8 mouse cellular contexts compared by ENCODE assay signal in genomic region chr6:10969841-10970536, GRCm38 (mm10).
DNase-seq lines count a peak whose midpoint lies in the region; ATAC-seq and TF ChIP-seq lines count a peak whose summit lies in the region.

No protein-coding gene starts in this region.

- no peak for TF ChIP-seq POLR2A in ES-Bruce4 (IDR thresholded peaks at IDR 0.05; ENCODE audit: insufficient read depth, low read length)

- no peaks in the 10 kb centered on the region for H3K36me3 ChIP-seq in ES-Bruce4 (ENCODE audit: control insufficient read depth, insufficient read depth, low read length, poor library complexity, severe bottlenecking)
- no peaks in the 10 kb centered on the region for H3K36me3 ChIP-seq in kidney, embryonic 16.5 days (ENCODE audit: insufficient read depth, low read length)

- intact Hi-C loops in heart, postnatal 14 days (cut with DNase I) = no loop called here

- no peak overlapping the region for H3K9ac ChIP-seq in ES-Bruce4 (ENCODE audit: low read depth, poor library complexity, severe bottlenecking)
- H3K9ac ChIP-seq in kidney, embryonic 16.5 days (replicated peaks; ENCODE audit: low read length) = no peak overlapping the region

- no peaks in the 10 kb centered on the region for H3K9me3 ChIP-seq in ES-Bruce4 (replicated peaks; ENCODE audit: control insufficient read depth, insufficient read depth, low read length, poor library complexity, severe bottlenecking)
- H3K9me3 ChIP-seq in kidney, embryonic 16.5 days (ENCODE audit: low read length) = no peaks in the 10 kb centered on the region

- no peaks in the 10 kb centered on the region for H3K27me3 ChIP-seq in ES-Bruce4 (ENCODE audit: control insufficient read depth, insufficient read depth, low read length, poor library complexity, severe bottlenecking)
- no peaks in the 10 kb centered on the region for H3K27me3 ChIP-seq in kidney, embryonic 16.5 days (ENCODE audit: insufficient read depth, low read length)

- peaks cover 3% of the 10 kb centered on the region for H3K4me1 ChIP-seq in ES-Bruce4 (ENCODE audit: control insufficient read depth, insufficient read depth, low read length)
- no peaks in the 10 kb centered on the region for H3K4me1 ChIP-seq in kidney, embryonic 16.5 days (ENCODE audit: insufficient read depth, low read length)

- no peak overlapping the region for H3K27ac ChIP-seq in ES-Bruce4 (ENCODE audit: insufficient read depth, low read length)
- no peak overlapping the region for H3K27ac ChIP-seq in kidney, embryonic 16.5 days (ENCODE audit: low read length)

- H3K4me2 ChIP-seq in kidney, embryonic 16.5 days (replicated peaks; ENCODE audit: low read depth, low read length) = no peak overlapping the region

- H3K4me3 ChIP-seq in ES-Bruce4 (ENCODE audit: low read depth, low read length) = no peak overlapping the region
- no peak overlapping the region for H3K4me3 ChIP-seq in kidney, embryonic 16.5 days (ENCODE audit: low read length)

- WGBS in kidney, embryonic 16.5 days = 44% methylated on average over 7 of the region's 7 CpGs

- DNase-seq in cerebellum, adult 18-20 months = peak; percentile 4 to 15
- DNase-seq in left cerebral cortex, adult 9 months (ENCODE audit: low spot score in 2 of 2) = peak; percentile 37 to 47
- DNase-seq in right cerebral cortex, adult 18-20 months = peak; percentile 57
- DNase-seq in heart, postnatal 14 days = no peak

- TF ChIP-seq CTCF in ES-Bruce4 (IDR thresholded peaks at IDR 0.05; ENCODE audit: low read depth, low read length) = no peak

- ATAC-seq in frontal cortex, adult (ENCODE audit: low TSS enrichment) = peak; percentile 91
- no peak for ATAC-seq in monocyte, adult 5-6 weeks (replicated peaks; ENCODE audit: insufficient number of reproducible peaks, low FRiP score, low TSS enrichment, poor library complexity, severe bottlenecking)
- no peak for ATAC-seq in kidney, embryonic 16.5 days (ENCODE audit: low FRiP score, low TSS enrichment)

- peak; percentile 73 for TF ChIP-seq EP300 in ES-Bruce4 (IDR thresholded peaks at IDR 0.05; ENCODE audit: insufficient read depth, low read depth, low read length)

Comparison
In these comparisons a context has a peak if more than half of its experiments do, and no peak if none do; other contexts are left out.
1. DNase-seq: peak in cerebellum, adult 18-20 months (2 of 2), left cerebral cortex, adult 9 months (2 of 2) and right cerebral cortex, adult 18-20 months (single experiment); none in heart, postnatal 14 days (0 of 2).